8 mouse cellular contexts compared by ENCODE assay signal in the genomic region with DNA sequence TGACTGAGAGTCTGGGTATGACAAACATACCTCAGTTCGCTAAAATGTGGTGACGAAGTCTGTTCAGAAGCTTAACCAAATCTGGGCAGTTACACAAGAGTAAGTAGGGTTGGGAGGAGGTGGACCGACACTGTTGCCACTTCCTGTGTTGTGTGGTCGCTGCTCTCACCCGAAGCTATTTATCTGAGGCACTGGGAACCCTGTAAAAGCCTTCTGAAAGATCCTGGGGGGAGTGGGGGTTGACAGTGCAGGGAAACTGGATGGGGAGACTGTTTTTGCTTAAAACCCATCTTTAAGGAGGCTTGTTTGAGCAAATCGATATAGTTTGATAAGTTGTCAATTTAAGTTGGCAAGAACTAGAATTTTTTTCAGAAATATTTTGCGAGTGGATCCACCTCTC. TPM values are rescaled to one million over a fixed set of nuclear protein-coding genes. Genes with fewer than 3 reads are reported as not detected.
DNase-seq lines count a peak whose midpoint lies in the region; ATAC-seq and TF ChIP-seq lines count a peak whose summit lies in the region.

No protein-coding gene starts in this region.

- H3K9me3 ChIP-seq in embryonic facial prominence, embryonic 15.5 days (replicated peaks), result no peaks in the 10 kb centered on the region
- no peaks in the 10 kb centered on the region for H3K9me3 ChIP-seq in megakaryocyte, embryonic 14.5 days

- H3K4me1 ChIP-seq in embryonic facial prominence, embryonic 15.5 days, result peaks cover 3% of the 10 kb centered on the region
- peaks cover 36% of the 10 kb centered on the region for H3K4me1 ChIP-seq in megakaryocyte, embryonic 14.5 days

- peak overlapping the region; percentile 92; the same call in 1 of the 2 replicates for H3K9ac ChIP-seq in embryonic facial prominence, embryonic 15.5 days

- H3K27ac ChIP-seq in gastrocnemius, adult 2 months, result peak overlapping the region; percentile 99
- peak overlapping the region; percentile 100; the same call in 1 of the 2 replicates for H3K27ac ChIP-seq in embryonic facial prominence, embryonic 15.5 days (replicated peaks)

- peak; percentile 14 for ATAC-seq in activated CD4-positive, CD25-positive, alpha-beta regulatory T cell, adult 4 months
- ATAC-seq in embryonic facial prominence, embryonic 15.5 days (ENCODE audit: insufficient number of reproducible peaks, low FRiP score, low TSS enrichment, low read depth), result no peak
- peak; percentile 25 to 36; a peak in 3 of 4 replicates for ATAC-seq in hematopoietic stem cell, adult 5-6 weeks (replicated peaks in 1 of 2; ENCODE audit: insufficient read depth in 1 of 2, low FRiP score in 2 of 2, low TSS enrichment in 1 of 2, low read depth in 1 of 2, poor library complexity in 2 of 2, severe bottlenecking in 2 of 2)

- intact Hi-C loops in gastrocnemius, adult 2 months (cut with DNase I), result no loop called here
- intact Hi-C loops in gastrocnemius, postnatal 36 days (cut with DNase I), result no loop called here

- 6% methylated on average over 7 of the region's 7 CpGs for WGBS in embryonic facial prominence, embryonic 15.5 days

- no peak for DNase-seq in gastrocnemius, adult 2 months
- DNase-seq in gastrocnemius, postnatal 36 days, result no peak
- DNase-seq in layer of hippocampus, postnatal 14 days (ENCODE audit: low spot score in 2 of 2), result peak; percentile 19 to 31
- DNase-seq in spleen, postnatal 14 days (ENCODE audit: low spot score in 2 of 2), result peak; percentile 40 to 51

- H3K4me3 ChIP-seq in gastrocnemius, adult 2 months, result peak overlapping the region; percentile 97
- peak overlapping the region; percentile 85 for H3K4me3 ChIP-seq in embryonic facial prominence, embryonic 15.5 days (replicated peaks)
- H3K4me3 ChIP-seq in megakaryocyte, embryonic 14.5 days (replicated peaks), result peak overlapping the region; percentile 98

- H3K27me3 ChIP-seq in embryonic facial prominence, embryonic 15.5 days, result no peaks in the 10 kb centered on the region
- no peaks in the 10 kb centered on the region for H3K27me3 ChIP-seq in megakaryocyte, embryonic 14.5 days (replicated peaks)

- TF ChIP-seq CTCF in gastrocnemius, adult 2 months (IDR thresholded peaks at IDR 0.05), result no peak

- peak overlapping the region; percentile 72 for H3K4me2 ChIP-seq in embryonic facial prominence, embryonic 15.5 days (replicated peaks)

- H3K36me3 ChIP-seq in embryonic facial prominence, embryonic 15.5 days, result no peaks in the 10 kb centered on the region
- H3K36me3 ChIP-seq in megakaryocyte, embryonic 14.5 days (replicated peaks; ENCODE audit: low read length), result peaks cover 48% of the 10 kb centered on the region

RNA-seq across cellular contexts. Expression of a gene that starts 2.3 kb away (rescaled TPM):
- 100 to 1,000 TPM; 327 TPM for total RNA-seq in gastrocnemius, adult 2 months (2021)
- total RNA-seq in gastrocnemius, postnatal 36 days (2021), result 100 to 1,000 TPM; 267 to 296 TPM
- 100 to 1,000 TPM; 387 to 403 TPM for polyA plus RNA-seq in activated CD4-positive, CD25-positive, alpha-beta regulatory T cell, adult 4 months (2017; shearing (Covaris generic))
- polyA plus RNA-seq in embryonic facial prominence, embryonic 15.5 days (2015; fragmentation: Nextera tagmentation; extraction: Ambion mirVana), result 450 and 462 TPM in 2 replicates
- 650 and 1,047 TPM in 2 replicates for total RNA-seq in hematopoietic stem cell, adult 5-6 weeks (2017)
- 100 to 1,000 TPM; 246 to 248 TPM for total RNA-seq in layer of hippocampus, postnatal 14 days (2021)
- 185 and 391 TPM in 2 replicates for polyA plus RNA-seq in megakaryocyte, embryonic 14.5 days (2012; ENCODE audit: insufficient read depth, low replicate concordance)

RNA-seq across cellular contexts. Expression of a gene that starts 16.5 kb away (rescaled TPM):
- total RNA-seq in gastrocnemius, adult 2 months (2021), result 10 to 100 TPM; 30.2 to 36.9 TPM
- 10 to 100 TPM; 25.8 to 30.9 TPM for total RNA-seq in gastrocnemius, postnatal 36 days (2021)
- 10 to 100 TPM; 59.1 to 73.2 TPM for polyA plus RNA-seq in activated CD4-positive, CD25-positive, alpha-beta regulatory T cell, adult 4 months (2017; shearing (Covaris generic))
- polyA plus RNA-seq in embryonic facial prominence, embryonic 15.5 days (2015; fragmentation: Nextera tagmentation; extraction: Ambion mirVana), result 51.2 and 52.1 TPM in 2 replicates
- total RNA-seq in hematopoietic stem cell, adult 5-6 weeks (2017), result 68.9 and 74.7 TPM in 2 replicates
- 10 to 100 TPM; 34.5 to 38.2 TPM for total RNA-seq in layer of hippocampus, postnatal 14 days (2021)
- 20.5 and 23.0 TPM in 2 replicates for polyA plus RNA-seq in megakaryocyte, embryonic 14.5 days (2012; ENCODE audit: insufficient read depth, low replicate concordance)

RNA-seq across cellular contexts. Expression of a gene that starts 45.2 kb away (rescaled TPM):
- 1 to 10 TPM; 2.3 to 5.6 TPM for total RNA-seq in gastrocnemius, adult 2 months (2021)
- total RNA-seq in gastrocnemius, postnatal 36 days (2021), result 1 to 10 TPM; 3.3 to 4.2 TPM
- polyA plus RNA-seq in activated CD4-positive, CD25-positive, alpha-beta regulatory T cell, adult 4 months (2017; shearing (Covaris generic)), result 10 to 100 TPM; 16.9 to 20.9 TPM
- polyA plus RNA-seq in embryonic facial prominence, embryonic 15.5 days (2015; fragmentation: Nextera tagmentation; extraction: Ambion mirVana), result 6.8 and 7.2 TPM in 2 replicates
- 27.6 and 31.6 TPM in 2 replicates for total RNA-seq in hematopoietic stem cell, adult 5-6 weeks (2017)
- total RNA-seq in layer of hippocampus, postnatal 14 days (2021), result 10 to 100 TPM in 1 of 2 experiments, 1 to 10 TPM in 1; 6.4 to 11.1 TPM
- polyA plus RNA-seq in megakaryocyte, embryonic 14.5 days (2012; ENCODE audit: insufficient read depth, low replicate concordance), result 1.7 TPM in 1 of 2 replicates, not detected in the other

Comparison
In these comparisons a context has a peak if more than half of its experiments do, and no peak if none do; other contexts are left out.
1. DNase-seq: peak in layer of hippocampus, postnatal 14 days (2 of 2) and spleen, postnatal 14 days (2 of 2); none in gastrocnemius, adult 2 months (single experiment) and gastrocnemius, postnatal 36 days (0 of 2).
2. Peak in every context shown above with its lines, with median percentiles within 50 percentile points of each other: H3K4me3 ChIP-seq.